Mouse (Mus musculus) embryonic stem cell, embryonic (primary cell): ENCODE data around the gene Ift52.

Experiments used
- CTCF ChIA-PET, 4 experiments: fragments of 300-600 bp in 2 of 4; fragments of 350-600 bp in 2 of 4; sonication (Branson Sonifier 250); formaldehyde crosslinking; loops; one replicate each; lab custom pipeline; 2022; ENCODE audit warnings: inconsistent platforms in 2 of 4; lab: Charles Lee
- POLR2A ChIA-PET, 4 experiments: fragments of 300-600 bp in 2 of 4; fragments of 350-600 bp in 2 of 4; sonication (Branson Sonifier 250); formaldehyde crosslinking; loops; one replicate each; lab custom pipeline; 2022; ENCODE audit warnings: antibody characterized with exemption in 4 of 4, inconsistent platforms in 1 of 4; lab: Charles Lee

The Ift52 gene

DNA sequence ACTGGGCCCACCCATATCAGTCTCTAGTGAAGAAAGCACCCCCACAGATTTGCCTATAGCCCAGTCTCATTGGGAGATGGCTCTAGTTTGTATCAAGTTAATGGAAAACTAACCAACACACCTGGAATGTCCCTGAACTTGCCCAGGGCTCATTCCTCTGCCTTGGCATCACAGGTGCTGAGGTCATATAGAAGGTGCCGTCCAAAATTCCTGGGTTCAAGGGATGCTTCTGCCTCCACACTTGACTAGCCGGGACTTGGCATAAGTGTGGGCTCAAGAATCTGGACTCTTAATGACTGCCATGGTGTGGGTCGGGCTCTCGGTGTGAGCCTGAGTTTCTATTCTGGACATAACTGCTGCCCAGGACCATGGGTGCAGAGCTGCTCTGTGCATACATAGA, 61.9 kb downstream of the Ift52 start:
- CTCF ChIA-PET, result interaction anchor here in 2 of 4 experiments (1.1 kb wide), 2 partner anchors 23 to 31 kb away, joined by 3 to 4 read pairs; no protein-coding TSS in a partner anchor
- POLR2A ChIA-PET, result interaction anchor here (0.7 to 44.5 kb wide), 10 partner anchors 2 to 57 kb away, joined by 3 to 2437 read pairs (median 8); partner anchors contain the start of genes Mybl2 (in 2 of the 4) and Gtsf1l (in 1 of the 4)

GRCm38 (mm10) chr2:163082591-163082990, 65.4 kb downstream of the Ift52 start:
- CTCF ChIA-PET, result no interaction called here
- POLR2A ChIA-PET, result interaction anchor here in 3 of 4 experiments (0.5 to 44.5 kb wide), 12 partner anchors 5 to 329 kb away, joined by 3 to 2437 read pairs (median 15); partner anchors contain the start of genes Mybl2 (in 2 of the 3) and Gtsf1l (in 1 of the 3)

DNA sequence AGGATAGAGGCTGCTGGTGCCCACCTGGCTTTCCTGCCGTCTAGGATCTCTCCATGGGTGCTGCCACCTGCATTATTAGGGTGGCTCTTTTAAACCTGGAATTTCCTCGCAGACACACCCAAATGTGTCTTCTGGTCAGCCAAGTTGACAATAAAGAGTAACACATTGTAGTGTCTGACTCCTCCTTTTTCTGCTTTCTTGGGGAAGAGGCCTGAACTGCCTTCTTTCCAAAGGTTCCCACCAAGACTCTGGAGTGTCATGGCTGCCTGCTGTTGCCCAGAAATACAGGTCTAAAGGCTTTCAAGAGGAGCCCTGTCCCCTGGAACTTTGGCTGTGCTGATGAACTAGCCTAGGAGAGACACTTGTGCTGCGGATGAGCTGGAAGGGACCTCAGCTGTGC, 67.4 kb downstream of the Ift52 start:
- ChIA-PET POLR2A (interaction anchor here (0.6 to 43.6 kb wide), 34 partner anchors 9 to 154 kb away, joined by 3 to 2437 read pairs (median 5); partner anchors contain the start of genes Mybl2 (in 2 of the 4), L3mbtl1 (in 1 of the 4) and Srsf6 (in 1 of the 4)), CTCF (interaction anchor here in 2 of 4 experiments (0.6 to 1.6 kb wide), 5 partner anchors 14 to 86 kb away, joined by 3 to 6 read pairs (median 3); no protein-coding TSS in a partner anchor)

GRCm38 (mm10) chr2:163085047-163085446, 67.9 kb downstream of the Ift52 start:
- ChIA-PET POLR2A (interaction anchor here (0.6 to 43.6 kb wide), 27 partner anchors 9 to 154 kb away, joined by 3 to 2437 read pairs (median 6); partner anchors contain the start of genes Mybl2 (in 2 of the 4), Srsf6 (in 2 of the 4) and L3mbtl1 (in 1 of the 4)), CTCF (interaction anchor here in 2 of 4 experiments (1.1 to 1.3 kb wide), 2 partner anchors 17 to 73 kb away, joined by 4 to 6 read pairs; no protein-coding TSS in a partner anchor)

- POLR2A ChIA-PET, result interaction anchor here (0.7 to 43.6 kb wide), 22 partner anchors 11 to 156 kb away, joined by 3 to 2437 read pairs (median 6); partner anchors contain the start of genes Mybl2 (in 2 of the 4), Srsf6 (in 2 of the 4) and L3mbtl1 (in 1 of the 4)
- CTCF ChIA-PET, result interaction anchor here in 1 of 4 experiments (0.6 kb wide), 1 partner anchor 315 kb away, joined by 3 read pairs; no protein-coding TSS in a partner anchor
These were observed 69.4 kb downstream of the Ift52 start for GRCm38 (mm10) chr2:163086561-163086960.

GRCm38 (mm10) chr2:163087728-163088127, 70.6 kb downstream of the Ift52 start, which contains the start of gene Gtsf1l:
Gene Gtsf1l, minus strand, starts transcription at chr2:163087855.
- ChIA-PET POLR2A (interaction anchor here (0.5 to 43.6 kb wide), 15 partner anchors 10 to 159 kb away, joined by 3 to 2437 read pairs (median 6); partner anchors contain the start of genes Mybl2 (in 2 of the 4) and Srsf6 (in 1 of the 4)), CTCF (no interaction called here)

- ChIA-PET CTCF (interaction anchor here (0.6 to 1.8 kb wide), 43 partner anchors 10 to 391 kb away, joined by 3 to 31 read pairs (median 4); no protein-coding TSS in a partner anchor), POLR2A (interaction anchor here (0.6 to 43.6 kb wide), 70 partner anchors 9 to 1065 kb away, joined by 3 to 2437 read pairs (median 5); partner anchors contain the start of genes Srsf6 (in 3 of the 4), Mybl2 (in 2 of the 4), Fitm2 (in 1 of the 4) and Ift52 (in 1 of the 4))
These were observed 72.4 kb downstream of the Ift52 start for GRCm38 (mm10) chr2:163089475-163090123.

DNA sequence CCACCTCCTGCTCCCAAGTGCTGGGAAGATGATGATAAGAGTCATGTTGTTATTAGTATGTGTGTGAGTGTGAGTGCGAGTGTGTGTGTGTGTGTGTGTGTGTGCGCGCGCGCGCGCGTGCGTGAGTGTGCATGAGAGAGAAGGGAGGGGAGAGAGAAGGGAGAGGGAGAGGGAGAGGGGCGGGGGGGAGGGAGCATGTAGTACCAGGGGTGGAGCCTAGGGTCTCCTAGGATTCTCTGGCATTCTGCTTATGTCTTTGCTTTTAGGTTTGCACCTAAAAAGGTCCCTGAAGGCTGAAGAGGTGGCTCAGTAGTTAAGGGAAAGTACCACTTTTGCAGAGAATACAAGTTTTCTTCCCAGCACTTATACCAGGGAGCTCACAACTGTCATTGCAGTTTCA, 77.8 kb downstream of the Ift52 start:
- CTCF ChIA-PET, result interaction anchor here in 1 of 4 experiments (0.6 kb wide), 1 partner anchor 164 kb away, joined by 3 read pairs; no protein-coding TSS in a partner anchor
- POLR2A ChIA-PET, result interaction anchor here in 3 of 4 experiments (0.5 to 43.6 kb wide), 14 partner anchors 10 to 132 kb away, joined by 3 to 2437 read pairs (median 4); partner anchors contain the start of gene Mybl2 (in 1 of the 3)
